Mouse (Mus musculus): Measurements from ENCODE around the gene Gja4.

DNA sequence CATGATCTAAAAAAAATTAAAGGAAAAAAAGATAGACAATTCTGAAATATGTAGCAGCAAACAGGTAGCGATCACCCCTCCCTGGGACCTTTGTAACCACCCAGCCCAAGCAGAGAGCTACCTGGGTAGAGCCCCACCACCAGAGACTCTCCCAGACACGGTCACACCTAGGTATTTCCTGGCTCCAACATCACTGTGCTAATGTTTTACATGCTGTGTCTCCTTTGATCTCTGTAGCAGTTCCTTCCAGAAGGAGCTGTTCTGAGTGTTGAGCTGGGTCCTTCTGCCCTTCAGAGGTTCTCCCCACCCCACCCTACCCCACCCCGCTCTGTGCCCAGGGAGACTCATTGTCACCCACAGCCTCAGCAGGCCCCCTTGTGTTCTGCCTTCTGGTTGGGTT is 9.8 kb upstream of the Gja4 start:
- no peak for TF ChIP-seq CTCF (IDR thresholded peaks at IDR 0.05; ENCODE audit: borderline replicate concordance, insufficient read depth, low read length)
- TF ChIP-seq POLR2A (IDR thresholded peaks at IDR 0.05; ENCODE audit: low read depth, low read length), result no peak

Data from embryonic fibroblast, embryonic 13.5 days (primary cell).